Mouse (Mus musculus) layer of hippocampus, postnatal 10 days (tissue): ENCODE data around the gene Mrgpra6. TPM values are rescaled to one million over a fixed set of nuclear protein-coding genes. Genes with fewer than 3 reads are reported as not detected.

Experiments
- DNase-seq, 2 experiments: peaks; one replicate each; pipeline ENCODE4 v3.0.0; 2021; ENCODE audit warnings: low spot score in 2 of 2
- long read RNA-seq: library from polyadenylated mRNA; stranded (forward); transcript quantifications from one replicate; pipeline ENCODE4 v2.0.0, GENCODE M21; 2023
- total RNA-seq, 2 experiments: library from RNA; stranded (reverse); gene quantifications; 2 replicates each; pipeline ENCODE4 v1.2.3; 2021

Gene Mrgpra6
- total RNA-seq, result not detected
- long read RNA-seq, result 0 reads

DNA sequence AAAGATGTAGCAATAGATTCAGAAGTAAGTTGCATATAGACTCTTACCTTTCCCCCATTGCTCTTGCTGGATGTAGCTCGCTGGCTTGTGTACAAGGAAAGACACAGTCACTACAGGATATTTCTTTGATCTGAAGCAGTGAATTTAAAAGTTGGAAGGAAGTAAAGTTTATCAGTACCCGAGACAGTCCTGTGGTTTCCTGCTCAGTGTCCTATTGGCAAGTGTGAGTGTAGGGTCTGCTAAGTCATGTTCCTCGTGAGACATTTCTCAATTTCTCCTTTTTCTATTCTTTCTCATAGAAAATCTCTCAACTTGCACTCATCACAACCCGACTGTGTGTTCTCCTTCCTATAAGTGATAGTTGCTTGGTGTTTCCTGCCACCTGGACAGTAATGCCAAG lies at the start of gene Mrgpra6:
TSS of gene Mrgpra6 (minus strand) at position 91 of the 400 bp plus-strand sequence.
- DNase-seq, result no peak

DNA sequence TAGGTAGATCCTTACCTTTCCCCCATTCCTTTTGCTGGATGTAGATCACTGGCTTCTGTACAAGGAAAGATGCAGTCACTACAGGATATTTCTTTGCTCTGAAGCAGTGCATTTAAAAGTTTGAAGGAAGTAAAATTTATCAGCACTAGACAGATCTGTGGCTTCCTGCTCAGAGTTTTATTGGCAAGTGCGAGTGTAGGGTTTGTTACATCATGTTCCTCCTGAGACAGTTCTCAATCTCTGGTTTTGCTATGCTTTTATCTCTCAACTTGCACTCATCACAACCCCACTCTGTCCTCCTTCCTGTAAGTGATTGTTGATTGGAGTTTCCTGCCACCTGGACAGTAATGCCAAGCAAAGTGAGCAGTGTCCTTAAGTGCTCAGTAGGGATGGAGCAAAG lies 48.0 kb upstream of the Mrgpra6 start, which contains the start of gene Mrgpra9:
TSS of gene Mrgpra9 (minus strand) at position 79 of the 400 bp plus-strand sequence.
- DNase-seq, result no peak

DNA sequence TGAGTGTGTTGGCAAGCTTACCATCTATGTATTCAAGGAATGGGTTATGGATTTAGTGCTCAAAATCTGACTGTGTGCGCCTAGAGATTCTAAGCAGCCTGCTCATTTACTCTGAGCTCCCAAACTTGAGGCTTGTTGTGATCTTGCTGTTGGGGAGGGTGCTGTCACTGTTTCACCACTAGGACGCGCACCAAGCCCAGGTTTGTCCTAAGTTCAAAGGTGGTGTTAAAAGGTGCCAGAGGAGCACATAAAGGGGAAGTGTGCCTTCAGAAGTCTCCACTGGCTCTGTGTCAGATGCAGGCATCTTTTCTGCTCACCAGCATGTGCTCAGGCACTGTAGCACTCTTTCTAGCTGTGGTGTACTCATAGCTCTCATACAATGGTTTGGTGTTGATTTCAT lies 39.9 kb upstream of the Mrgpra6 start:
- no peak for DNase-seq

DNA sequence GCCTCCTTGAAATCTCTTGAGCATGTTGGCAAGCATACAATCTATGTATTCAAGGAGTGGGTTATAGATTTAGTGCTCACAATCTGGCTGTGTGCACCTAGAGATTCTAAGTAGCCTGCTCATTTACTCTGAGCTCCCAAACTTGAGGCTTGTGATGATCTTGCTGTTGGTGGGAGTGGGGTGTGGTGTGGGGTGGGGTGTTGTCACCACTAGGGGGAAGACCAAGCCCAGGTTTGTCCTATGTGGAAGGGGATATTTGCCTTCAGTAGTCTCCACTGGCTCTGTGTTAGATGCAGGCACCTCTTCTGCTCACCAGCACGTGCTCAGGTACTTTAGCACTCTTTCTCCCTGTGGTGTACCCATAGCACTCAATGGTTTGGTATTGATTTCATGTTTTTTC lies 9.4 kb downstream of the Mrgpra6 start:
- DNase-seq, result no peak

DNA sequence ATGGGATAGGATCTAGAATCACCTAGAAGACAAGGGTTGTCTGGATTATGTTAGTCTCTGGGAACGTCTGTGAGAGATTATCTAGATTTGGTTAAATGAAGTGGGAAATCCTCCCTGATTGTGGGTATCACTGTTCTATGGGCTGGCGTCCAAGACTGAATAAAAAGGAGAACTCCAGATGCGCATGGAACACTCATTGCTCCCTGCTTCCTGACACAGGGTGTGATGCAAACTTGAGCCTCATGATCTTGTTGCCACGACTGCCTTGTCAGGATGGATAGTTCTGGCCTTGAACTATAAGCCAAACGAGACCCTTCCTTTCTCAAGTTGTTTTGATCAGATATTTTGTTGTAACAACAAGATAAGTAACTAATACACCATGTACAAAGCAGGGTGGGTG lies 33.9 kb downstream of the Mrgpra6 start:
- no peak for DNase-seq

DNA sequence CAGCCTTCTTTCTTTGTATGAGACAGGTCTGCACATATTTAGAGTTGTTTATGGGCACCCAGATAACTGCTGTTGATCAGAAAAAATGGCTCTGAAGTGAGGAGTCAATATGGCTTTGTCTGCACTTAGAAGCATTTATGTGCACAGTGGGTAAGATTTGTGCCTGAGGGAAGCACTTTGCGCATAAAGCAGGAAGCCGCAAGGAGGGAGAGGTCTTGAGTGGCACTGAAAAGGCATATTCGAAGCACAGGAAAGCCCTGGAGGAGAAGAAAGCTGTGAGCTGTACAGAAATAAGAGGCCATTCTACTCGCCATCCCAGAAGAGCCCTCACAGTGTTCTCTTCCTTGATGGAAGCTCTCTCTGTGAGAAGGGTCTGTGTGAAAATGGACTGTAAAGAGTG lies 39.7 kb downstream of the Mrgpra6 start:
- DNase-seq, result no peak

DNA sequence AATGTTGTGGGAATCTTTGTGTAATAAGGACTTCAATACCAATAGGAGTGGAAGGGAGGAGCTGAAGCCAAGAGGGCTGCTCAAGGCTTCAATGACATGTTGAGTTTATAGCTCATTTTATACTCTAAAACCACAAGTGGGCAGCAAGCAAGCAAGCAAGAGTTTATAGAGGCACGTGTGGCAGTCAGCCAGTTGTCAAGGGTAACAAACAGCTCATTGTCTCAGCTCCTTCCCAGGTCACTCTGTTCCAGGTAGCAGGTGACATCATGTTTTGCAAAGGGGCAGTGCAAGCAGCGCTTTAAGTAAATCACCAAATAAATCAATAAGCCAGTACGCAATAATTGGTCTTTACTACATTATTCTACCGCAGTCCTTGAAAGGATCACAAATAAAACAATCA lies 41.5 kb downstream of the Mrgpra6 start:
- DNase-seq, result no peak

DNA sequence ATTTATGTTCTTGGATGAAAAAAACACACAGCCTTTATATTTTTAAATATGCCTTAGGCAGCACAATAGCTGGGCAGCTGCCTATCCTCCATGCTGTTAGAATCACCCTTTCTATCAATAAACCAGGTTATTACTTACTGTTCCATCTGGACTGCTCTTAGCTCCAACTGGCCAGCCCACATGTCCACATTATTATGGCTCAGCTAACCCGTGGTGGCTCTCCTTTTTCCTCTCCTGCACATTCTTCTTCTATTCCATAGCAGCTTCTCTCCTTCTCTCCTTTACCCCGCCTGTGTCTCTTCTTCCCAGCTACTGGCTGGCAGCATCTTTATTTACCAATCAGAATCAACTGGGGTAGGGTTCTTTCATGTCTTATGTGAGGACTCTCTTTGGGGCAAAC lies 46.3 kb downstream of the Mrgpra6 start:
- DNase-seq, result no peak

DNA sequence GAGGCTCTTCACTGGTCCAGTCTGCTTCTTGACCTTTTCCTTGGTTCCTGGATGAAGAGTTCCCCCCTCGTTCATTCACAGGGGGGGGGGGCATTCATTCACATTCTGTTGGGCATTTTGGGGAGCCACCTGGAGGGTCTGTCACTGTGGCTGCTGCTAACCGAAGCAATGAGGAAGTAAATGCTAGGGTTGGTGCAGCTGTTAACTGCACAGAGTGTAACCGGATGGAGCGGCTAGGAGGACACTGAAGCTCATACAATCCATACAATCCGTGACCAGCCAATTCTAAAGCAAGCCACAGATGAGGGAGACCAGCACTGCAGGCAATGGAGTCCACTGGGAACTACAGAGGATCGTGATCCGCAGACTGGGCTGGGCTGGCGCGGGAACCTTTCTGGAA lies 47.0 kb downstream of the Mrgpra6 start:
- DNase-seq, result no peak

DNA sequence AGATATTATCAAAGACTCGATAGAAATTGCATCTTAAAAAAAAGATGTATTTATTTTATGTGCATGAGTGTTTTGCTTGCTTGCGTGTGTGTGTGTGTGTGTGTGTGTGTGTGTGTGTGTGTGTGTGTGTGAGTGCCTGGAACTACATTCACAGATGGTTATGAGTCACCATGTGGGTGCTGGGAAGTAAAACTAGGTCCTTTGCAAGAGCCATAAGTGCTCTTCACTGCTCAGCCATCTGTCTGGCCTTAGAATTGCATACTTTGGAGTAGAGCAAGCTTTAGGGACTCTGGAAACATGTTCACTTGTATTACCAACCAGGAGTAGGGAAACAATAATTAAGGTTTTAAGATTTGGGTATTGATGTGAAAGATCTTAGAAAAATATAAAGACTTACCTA lies 48.9 kb downstream of the Mrgpra6 start:
- DNase-seq, result no peak

DNA sequence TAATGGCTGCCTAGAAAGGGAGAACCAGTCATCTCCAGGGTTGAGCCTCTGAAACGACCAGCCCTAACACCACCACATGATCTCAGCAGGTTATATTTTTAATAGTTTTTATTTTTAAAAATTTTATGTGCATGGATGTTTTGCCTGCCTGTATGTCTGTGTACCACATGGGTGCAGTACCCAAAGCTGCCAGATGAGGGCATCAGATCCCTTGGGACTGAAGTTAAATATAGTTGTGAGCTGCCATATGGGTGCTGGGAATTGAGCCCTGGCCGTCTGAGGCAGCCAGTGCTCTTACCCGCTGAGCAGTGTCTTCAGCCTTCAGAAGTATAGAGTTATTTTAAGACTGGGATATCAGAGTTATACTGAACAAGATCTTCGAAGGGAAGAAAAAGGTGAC lies 49.3 kb downstream of the Mrgpra6 start:
- no peak for DNase-seq

DNA sequence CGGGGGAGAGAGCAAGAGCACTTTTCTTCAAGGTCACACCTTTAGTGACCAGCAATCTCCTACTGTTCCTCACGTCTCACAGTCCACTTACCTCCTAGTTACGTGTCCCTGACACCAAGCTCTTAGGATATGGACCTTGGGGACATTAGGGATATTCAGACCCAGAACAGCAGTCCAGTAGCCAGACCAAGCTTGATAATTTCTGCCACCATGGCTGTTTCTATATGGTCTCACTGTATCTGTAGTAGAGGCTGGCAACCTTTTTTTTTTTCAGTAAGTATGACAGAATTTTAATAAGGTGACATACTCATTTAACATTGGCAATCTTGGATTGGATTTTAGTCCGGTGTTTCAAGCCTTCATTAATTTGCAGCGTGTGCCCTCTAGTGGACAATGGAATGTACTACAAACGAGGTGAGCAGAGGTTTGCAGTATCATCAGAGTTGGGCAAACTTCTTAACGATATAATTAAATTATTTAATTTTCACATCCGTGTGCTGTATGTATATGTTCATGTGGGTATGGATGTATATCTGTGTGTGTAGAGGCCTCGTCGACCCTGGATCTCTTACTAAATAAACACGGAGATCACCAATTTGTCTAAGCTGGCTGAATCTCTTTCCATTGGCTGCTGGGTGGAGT lies 54.2 kb downstream of the Mrgpra6 start:
- DNase-seq, result peak; percentile 59 to 64

DNA sequence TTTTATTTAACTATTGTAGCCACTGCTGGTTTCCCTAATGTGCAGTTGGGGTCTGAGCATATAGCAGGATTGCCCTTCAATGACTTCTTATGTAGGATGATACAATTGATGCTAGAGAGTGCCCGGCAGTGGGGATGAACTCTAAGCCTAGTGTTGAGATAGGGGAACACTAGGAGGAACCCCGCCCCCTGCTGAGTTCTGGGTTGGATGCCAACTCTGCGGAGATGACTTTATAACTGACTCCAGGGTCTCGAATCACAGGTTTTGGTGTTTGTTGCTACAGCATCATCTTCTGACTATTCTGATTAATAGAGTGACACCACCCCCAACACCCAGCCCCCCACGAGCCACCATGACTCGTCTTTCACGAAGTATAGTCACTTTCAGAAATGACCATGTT lies 56.4 kb downstream of the Mrgpra6 start:
- no peak for DNase-seq

DNA sequence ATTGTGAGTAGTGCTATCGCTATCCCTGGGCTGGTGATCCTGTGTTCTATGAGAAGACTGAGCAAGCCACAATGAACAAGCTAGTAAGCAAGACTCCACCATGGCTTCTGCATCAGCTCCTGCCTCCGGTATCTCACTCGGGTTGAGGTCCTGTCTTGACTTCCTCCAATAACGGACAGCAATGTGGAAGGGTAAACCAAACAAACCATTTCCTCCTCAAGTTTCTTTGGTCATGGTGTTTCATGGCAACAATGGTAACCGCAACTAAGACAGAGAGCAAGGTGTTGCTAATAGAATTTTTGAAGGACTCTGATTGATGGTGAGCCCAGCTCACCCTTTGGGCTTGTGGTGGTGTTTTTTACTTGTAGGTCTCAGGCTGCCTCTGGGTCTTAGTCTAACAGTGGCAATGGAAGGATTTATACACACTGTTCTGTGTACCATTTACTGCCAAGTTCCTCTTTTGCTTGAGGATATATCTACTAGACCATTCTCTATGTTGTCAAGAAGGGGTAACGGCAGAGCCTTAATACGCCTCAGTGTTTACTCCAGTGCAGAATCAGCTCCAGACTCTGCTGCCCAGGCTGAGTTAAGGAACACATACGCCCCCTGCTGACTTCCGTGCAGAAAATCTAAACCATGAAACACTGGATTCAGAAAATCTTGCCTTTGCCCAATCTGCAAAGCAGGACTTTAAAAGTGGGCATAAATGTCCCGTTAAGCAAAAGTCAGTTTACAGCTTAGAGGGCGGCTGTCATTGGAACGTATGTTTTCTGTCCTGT lies 58.5 kb downstream of the Mrgpra6 start:
- peak; percentile 64 to 70 for DNase-seq

DNA sequence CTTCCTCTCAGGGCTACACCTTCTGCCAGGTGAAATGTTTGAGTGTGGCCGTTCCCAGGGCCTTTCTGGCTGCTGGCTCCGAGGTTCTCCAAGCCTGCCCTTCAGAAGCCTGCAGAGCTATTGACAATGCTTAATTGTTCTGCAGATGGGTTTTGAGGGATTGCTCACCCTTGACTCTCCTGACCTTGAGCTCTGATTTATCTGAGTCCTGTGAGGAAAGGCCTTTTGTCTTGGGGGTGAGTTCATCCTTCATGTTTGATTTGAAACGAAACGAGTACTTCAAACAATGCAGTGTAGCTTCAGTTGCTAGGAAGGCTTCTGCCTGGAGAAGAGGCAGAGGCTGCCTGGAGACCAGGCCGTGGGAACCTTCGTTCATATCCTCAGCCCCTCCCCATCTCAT lies 60.4 kb downstream of the Mrgpra6 start:
- no peak for DNase-seq

DNA sequence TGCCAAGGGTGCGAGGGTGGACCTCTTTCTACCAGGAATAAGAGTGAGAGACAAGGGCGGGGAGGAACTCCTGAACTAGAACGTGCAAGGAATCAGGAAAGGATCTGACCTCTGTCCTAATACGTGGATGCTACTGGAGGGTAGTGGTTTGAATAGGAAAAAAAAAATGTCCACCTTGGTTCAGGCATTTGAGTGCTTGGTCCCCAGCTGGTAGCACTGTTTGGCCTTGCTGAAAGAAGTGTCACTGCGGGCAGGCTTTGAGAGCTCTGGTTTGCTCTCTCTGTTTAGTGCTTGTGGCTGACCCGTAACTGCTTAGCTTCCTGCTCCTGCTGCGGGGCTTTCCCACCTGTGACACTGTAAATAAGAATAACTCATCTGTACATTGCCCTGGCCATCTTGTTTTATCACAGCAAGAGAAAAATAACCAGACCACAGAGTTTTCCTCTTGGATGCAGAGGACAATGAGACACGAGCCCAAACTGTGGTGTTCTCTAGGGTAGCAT lies 64.8 kb downstream of the Mrgpra6 start:
- DNase-seq, result no peak

Other genes starting within 250 kb of the Mrgpra6 start
- gene Uevld, start 246.4 kb downstream of the Mrgpra6 start, total RNA-seq, result 10 to 100 TPM; 11.4 TPM
- gene Gm9999, start 221.3 kb downstream of the Mrgpra6 start, total RNA-seq, result not detected
- 10 to 100 TPM; 11.0 TPM for gene Spty2d1, start 196.5 kb downstream of the Mrgpra6 start, total RNA-seq
- 10 to 100 TPM; 14.7 to 15.5 TPM for gene Tmem86a, start 154.3 kb downstream of the Mrgpra6 start, total RNA-seq
- gene Ptpn5, start 71.2 kb downstream of the Mrgpra6 start, total RNA-seq, result 100 to 1,000 TPM; 121 to 129 TPM
- not detected for gene Mrgpra9, start 47.9 kb upstream of the Mrgpra6 start, total RNA-seq
- gene Mrgpra1, start 149.3 kb upstream of the Mrgpra6 start, total RNA-seq, result not detected
- not detected for gene Mrgpra2a, start 247.2 kb upstream of the Mrgpra6 start, total RNA-seq